Mouse (Mus musculus) retina, embryonic 14.5 days (tissue): ENCODE measurements around the gene Ier5.
A peak's percentile ranks its signal among the peaks of the same experiment; 100 is the strongest.

Experiments
- DNase-seq: peaks from one replicate; pipeline ENCODE4 v3.0.0-alpha.2; 2015; ENCODE audit warnings: low spot score

Gene Ier5

GRCm38 (mm10) chr1:155053296-155053695, 46.1 kb downstream of the Ier5 start:
- DNase-seq: no peak

- no peak for DNase-seq
These were observed 46.7 kb downstream of the Ier5 start for GRCm38 (mm10) chr1:155052761-155053166.

- no peak for DNase-seq
These were observed 47.2 kb downstream of the Ier5 start for GRCm38 (mm10) chr1:155052131-155052760.

- DNase-seq: no peak
These were observed 47.7 kb downstream of the Ier5 start for GRCm38 (mm10) chr1:155051701-155052127.

GRCm38 (mm10) chr1:155050897-155051592, 48.4 kb downstream of the Ier5 start:
- no peak for DNase-seq

- DNase-seq: no peak
These were observed 49.3 kb downstream of the Ier5 start for GRCm38 (mm10) chr1:155050174-155050573.

GRCm38 (mm10) chr1:155048947-155049346, 50.5 kb downstream of the Ier5 start:
- DNase-seq: peak; percentile 98
